Mouse (Mus musculus) kidney, postnatal 4 days (tissue): ENCODE measurements around the gene Cacna1d.

Experiments
- DNase-seq, 2 experiments: peaks; one replicate each; pipeline ENCODE4 v3.0.0; 2021; ENCODE audit warnings: mixed read lengths in 2 of 2

Gene Cacna1d

DNA sequence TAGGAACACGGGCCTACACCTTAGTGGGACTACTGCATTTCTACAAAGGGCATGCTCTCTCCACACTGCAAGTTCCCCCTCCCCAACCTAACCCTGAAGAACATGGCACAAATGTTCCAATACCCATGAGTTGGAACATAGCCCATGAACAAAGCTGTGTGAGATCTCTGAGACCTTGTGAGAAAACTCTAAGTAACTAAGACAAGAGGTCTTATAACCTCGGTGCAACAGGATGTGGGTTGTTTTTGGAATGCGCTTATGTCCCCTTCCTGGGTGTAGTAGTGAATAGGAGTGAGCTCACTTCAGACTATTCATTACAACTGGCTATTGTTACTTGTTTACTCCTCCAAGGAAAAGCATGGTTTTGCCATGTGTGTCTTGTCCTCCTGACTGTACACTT, 353.3 kb downstream of the Cacna1d start:
- no peak for DNase-seq

DNA sequence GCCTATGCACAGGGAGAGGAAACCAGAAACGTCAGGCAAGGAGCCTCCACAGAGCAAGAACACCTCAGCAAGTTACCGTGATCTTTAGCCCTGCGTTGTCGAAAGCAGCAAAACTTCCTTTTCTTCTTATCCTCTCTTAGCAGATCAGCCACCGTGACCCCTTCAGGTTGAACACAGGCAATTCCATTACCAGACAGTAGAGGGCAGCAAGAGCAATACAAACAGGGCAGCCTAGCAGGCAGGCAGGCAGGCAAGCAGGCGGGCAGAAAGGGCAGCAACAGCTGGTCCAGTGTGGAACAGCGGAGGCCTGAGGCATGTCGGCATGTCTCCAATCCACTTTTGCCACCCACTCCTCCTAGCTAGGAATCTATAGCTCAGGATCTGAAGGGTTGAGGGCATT, 354.3 kb downstream of the Cacna1d start:
- peak; percentile 79 to 87 for DNase-seq

DNA sequence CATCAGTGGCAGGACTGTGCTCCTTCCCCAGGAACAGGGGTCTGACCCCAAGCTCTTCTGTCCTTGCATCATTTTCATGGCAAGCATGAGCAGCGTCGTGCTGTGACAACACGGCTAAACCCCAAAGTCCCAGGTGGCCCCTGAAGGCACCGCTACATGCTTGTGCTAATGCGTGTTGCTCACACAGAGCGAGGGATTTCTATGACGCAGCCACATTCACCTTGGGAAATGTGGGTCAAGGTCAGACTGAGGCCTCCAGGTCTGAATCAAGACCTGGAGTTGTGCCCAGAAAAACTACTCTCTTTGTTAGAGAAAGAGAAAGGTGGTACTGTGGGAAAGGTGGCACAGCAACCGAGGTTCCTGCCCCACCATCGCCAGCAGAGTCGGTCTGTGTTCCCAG, 355.9 kb downstream of the Cacna1d start:
- no peak for DNase-seq

DNA sequence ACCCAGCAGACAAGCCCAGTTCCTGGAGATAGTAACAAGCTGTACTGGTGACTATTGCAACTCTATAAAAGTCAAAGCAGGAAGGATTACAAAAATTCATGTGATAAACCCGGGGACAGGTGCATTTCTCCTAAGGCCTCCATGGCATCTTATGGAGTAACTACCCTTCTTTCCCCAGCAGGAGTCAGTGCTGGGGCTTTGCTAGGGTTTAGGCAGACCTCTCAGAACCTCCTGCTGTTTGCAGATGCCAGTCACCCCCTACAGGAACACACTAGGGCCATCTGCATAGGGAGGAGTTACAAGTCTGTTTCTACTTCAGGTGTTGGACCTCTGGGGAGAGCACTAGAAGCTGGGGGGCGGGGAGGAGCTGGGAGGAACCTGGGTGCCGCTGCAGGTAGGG, 357.6 kb downstream of the Cacna1d start:
- no peak for DNase-seq

DNA sequence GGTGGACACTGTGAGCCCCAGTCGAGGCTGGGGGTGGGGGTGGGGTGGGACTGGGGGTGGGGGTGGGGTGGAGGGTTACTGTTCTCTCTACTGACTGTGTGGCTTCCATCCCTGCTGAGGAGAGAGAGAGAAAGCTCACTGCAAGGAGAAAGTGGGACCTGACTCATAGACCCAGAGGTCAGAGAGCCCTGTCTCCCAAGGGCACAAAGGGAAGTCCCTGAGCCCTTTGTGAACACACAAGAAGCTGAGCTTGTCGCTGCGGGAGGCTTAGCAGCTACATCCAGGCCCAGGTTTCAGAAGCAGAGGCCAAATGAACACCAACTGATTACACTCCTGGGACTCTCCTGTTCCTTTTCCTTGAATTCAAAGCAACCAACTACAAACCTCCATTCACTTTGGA, 360.0 kb downstream of the Cacna1d start:
- no peak for DNase-seq

GRCm38 (mm10) chr14:30130092-30130491, 361.2 kb downstream of the Cacna1d start:
- DNase-seq, result no peak

DNA sequence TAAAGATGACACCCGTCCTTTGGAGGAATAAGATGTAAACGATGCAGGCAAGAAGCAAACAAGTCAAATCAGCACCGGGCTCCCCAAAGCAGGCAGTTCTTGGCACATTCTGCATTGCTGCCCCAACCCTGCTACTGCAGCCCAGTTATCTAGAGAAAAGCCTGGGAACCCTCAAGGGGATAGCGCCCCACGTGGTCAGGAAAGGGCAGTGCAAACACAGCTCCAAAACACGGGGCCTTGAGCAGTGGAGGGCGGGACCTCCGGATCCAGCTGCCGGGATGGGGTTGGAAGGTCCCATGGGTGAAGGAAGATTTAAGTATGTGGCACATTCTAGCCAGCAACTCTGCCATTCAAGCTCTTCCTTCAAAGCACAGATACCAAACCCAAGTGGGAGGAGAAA, 361.9 kb downstream of the Cacna1d start:
- peak; percentile 58 to 60 for DNase-seq

DNA sequence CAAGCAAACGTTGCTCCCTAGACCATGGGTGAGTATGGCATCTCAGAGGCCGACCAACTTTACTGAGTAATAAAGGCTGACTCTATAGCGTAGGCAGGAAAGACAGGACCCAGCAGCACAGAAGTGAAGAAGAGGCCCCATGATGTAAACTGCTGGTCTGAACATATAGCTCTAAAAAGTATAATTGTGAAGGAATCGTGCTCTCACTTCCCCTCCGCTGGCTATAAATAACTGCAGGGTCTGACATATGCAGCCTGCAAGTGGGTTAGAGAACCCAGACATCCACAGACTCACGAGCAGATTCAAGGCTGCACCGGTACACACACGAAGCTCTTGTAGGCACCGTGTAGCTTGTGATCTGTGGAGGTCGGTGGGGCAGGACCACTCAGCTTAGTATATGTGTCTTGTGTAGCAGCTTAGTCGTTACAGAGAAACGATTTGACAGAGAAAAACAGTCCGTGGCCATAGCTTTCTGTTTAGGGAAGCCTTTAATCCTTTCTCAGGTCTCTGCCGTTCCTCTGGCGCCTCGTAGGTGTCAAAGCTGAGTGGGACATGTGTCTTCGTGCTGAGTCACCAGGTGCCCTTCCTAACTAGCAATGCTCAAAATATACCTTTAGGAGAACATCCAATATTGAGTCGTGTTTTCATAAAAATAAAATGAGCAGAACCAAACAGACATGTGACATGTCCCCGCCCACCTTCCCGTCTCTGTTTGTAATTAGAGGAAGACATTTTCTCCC, 366.1 kb downstream of the Cacna1d start:
- peak in 1 of 2 experiments; percentile 13 for DNase-seq

GRCm38 (mm10) chr14:30120023-30120422, 371.2 kb downstream of the Cacna1d start:
- no peak for DNase-seq

- DNase-seq, result no peak
Measured at GRCm38 (mm10) chr14:30113392-30114108, 377.7 kb downstream of the Cacna1d start.

GRCm38 (mm10) chr14:30109079-30109478, 382.2 kb downstream of the Cacna1d start:
- peak; percentile 47 to 49 for DNase-seq

DNA sequence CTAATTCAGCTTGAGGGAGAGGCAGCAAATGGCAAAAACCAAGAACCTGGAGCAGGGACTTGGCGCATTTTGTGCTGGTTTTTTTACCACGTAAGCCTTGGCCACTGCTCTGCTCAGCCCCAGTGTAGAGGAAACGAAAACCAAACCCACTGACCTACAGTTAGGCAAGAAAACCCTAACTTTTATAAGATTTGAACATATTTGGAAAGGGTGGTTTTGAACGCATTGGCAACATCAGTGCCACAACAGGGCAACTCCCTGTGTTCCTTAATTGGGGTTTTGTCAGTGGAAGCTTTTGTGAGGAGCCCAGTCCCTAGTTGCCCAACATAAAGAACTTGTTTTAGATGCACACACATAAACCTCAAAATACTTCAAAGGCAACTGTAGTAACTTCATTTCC, 384.7 kb downstream of the Cacna1d start:
- DNase-seq, result no peak

GRCm38 (mm10) chr14:30105551-30105950, 385.7 kb downstream of the Cacna1d start:
- no peak for DNase-seq

- no peak for DNase-seq
Measured at GRCm38 (mm10) chr14:30103946-30104536, 387.2 kb downstream of the Cacna1d start.

GRCm38 (mm10) chr14:30097239-30097638, 394.0 kb downstream of the Cacna1d start:
- DNase-seq, result peak; percentile 35 to 41

DNA sequence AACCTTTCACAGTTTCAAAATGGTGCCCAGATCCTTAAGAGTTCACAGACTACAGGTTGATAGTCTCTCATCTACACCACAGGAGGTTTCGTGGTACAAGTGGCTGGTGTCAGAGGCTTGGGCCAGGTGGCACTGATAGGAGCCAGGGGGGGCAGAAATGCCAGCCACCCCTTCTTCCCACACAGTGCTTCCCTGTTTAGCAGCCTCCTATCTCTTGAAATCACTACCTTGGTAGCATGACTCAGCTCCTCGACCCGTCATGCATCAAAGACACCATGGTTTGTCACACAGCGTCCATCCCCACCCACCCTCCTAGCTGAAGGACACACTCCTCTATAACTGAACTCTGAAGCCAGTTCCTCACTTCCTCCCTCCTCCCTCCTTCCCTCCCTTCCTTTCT, 398.8 kb downstream of the Cacna1d start:
- no peak for DNase-seq

GRCm38 (mm10) chr14:30092021-30092420, 399.2 kb downstream of the Cacna1d start:
- DNase-seq, result no peak

GRCm38 (mm10) chr14:30079729-30080128, 411.5 kb downstream of the Cacna1d start:
- DNase-seq, result no peak

- DNase-seq, result peak; percentile 16 to 38
Measured at GRCm38 (mm10) chr14:30078115-30078808, 413.0 kb downstream of the Cacna1d start.

- no peak for DNase-seq
Measured at GRCm38 (mm10) chr14:30075268-30075887, 415.9 kb downstream of the Cacna1d start.

- DNase-seq, result no peak
Measured at GRCm38 (mm10) chr14:30068566-30068965, 422.7 kb downstream of the Cacna1d start.

GRCm38 (mm10) chr14:30066752-30067151, 424.5 kb downstream of the Cacna1d start:
- no peak for DNase-seq

DNA sequence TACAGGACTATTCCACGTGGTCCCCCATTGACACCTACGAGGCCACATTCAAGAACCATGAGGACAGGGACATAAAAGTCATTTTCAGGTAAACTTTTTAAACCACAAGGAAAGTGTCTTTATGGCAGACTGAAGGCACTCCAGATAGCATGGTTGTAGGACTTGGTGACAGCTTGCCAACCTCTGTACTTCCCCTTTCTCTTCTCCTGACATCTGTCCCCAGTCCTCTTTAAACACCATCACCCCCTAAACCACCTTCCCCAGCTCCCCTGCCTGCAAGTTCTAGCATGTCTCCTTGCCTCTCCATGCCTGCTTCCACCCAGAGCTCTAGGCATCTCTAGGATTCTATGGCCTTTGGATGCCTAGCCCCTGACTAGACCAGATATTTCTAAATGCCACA, 426.4 kb downstream of the Cacna1d start:
- DNase-seq, result no peak
